ENCODE assay signal across 37 mouse cellular contexts in genomic region chr12:80662322-80662721, GRCm38 (mm10). TPM values are rescaled to one million over a fixed set of nuclear protein-coding genes. Genes with fewer than 3 reads are reported as not detected.
"Had no signal": no experiment of that assay in that cellular context is flagged by ENCODE, and none has a peak within 500 bp of the region (broad histone marks: within the 10 kb centered on the region; RNA-seq: fewer than 3 reads in every experiment).

No protein-coding gene starts in this region.

- DNase-seq: left cerebral cortex, postnatal 4 days; liver; liver, embryonic 13.5 days; liver, postnatal 0 days; lung, adult 18-20 months; lung, adult 2 months; lung, embryonic 14.5 days; lung, postnatal 10 days; lung, postnatal 14 days; lung, postnatal 36 days; lung, postnatal 4 days; midbrain, embryonic 14.5 days had no signal

- H3K27me3 ChIP-seq: limb, embryonic 12.5 days; limb, embryonic 13.5 days; limb, embryonic 15.5 days; liver, embryonic 12.5 days; liver, embryonic 13.5 days; liver, embryonic 15.5 days; lung, embryonic 15.5 days; megakaryocyte, embryonic 14.5 days; midbrain, embryonic 12.5 days; midbrain, embryonic 13.5 days; midbrain, embryonic 15.5 days had no signal

- H3K4me2 ChIP-seq: limb, embryonic 12.5 days; limb, embryonic 13.5 days; limb, embryonic 15.5 days; liver, embryonic 11.5 days; liver, embryonic 12.5 days; liver, embryonic 13.5 days; liver, embryonic 15.5 days; lung, embryonic 14.5 days; lung, embryonic 15.5 days; midbrain, embryonic 11.5 days; midbrain, embryonic 12.5 days; midbrain, embryonic 13.5 days; midbrain, embryonic 15.5 days had no signal

- H3K9me3 ChIP-seq: limb, embryonic 10.5 days; limb, embryonic 12.5 days; limb, embryonic 13.5 days; limb, embryonic 15.5 days; liver, embryonic 12.5 days; liver, embryonic 13.5 days; liver, embryonic 15.5 days; lung, embryonic 15.5 days; megakaryocyte, embryonic 14.5 days; midbrain, embryonic 10.5 days; midbrain, embryonic 12.5 days; midbrain, embryonic 13.5 days; midbrain, embryonic 15.5 days had no signal

- ATAC-seq: liver, embryonic 12.5 days; liver, postnatal 0 days; lung, postnatal 0 days; midbrain, embryonic 13.5 days; midbrain, embryonic 15.5 days had no signal

- H3K4me3 ChIP-seq: left cerebral cortex, adult 2 months; limb, embryonic 10.5 days; limb, embryonic 12.5 days; limb, embryonic 13.5 days; limb, embryonic 15.5 days; liver, embryonic 12.5 days; liver, embryonic 13.5 days; liver, embryonic 15.5 days; lung, embryonic 15.5 days; megakaryocyte, embryonic 14.5 days; midbrain, embryonic 10.5 days; midbrain, embryonic 12.5 days; midbrain, embryonic 13.5 days; midbrain, embryonic 15.5 days; myocyte had no signal

- H3K9ac ChIP-seq: limb, embryonic 12.5 days; limb, embryonic 13.5 days; limb, embryonic 15.5 days; liver, embryonic 12.5 days; liver, embryonic 13.5 days; liver, embryonic 14.5 days; liver, embryonic 15.5 days; liver, postnatal 0 days; lung, embryonic 14.5 days; lung, embryonic 15.5 days; midbrain, embryonic 12.5 days; midbrain, embryonic 13.5 days; midbrain, embryonic 15.5 days had no signal

- H3K4me1 ChIP-seq: limb, embryonic 10.5 days; limb, embryonic 12.5 days; limb, embryonic 13.5 days; limb, embryonic 15.5 days; midbrain, embryonic 10.5 days; midbrain, embryonic 12.5 days; midbrain, embryonic 13.5 days; midbrain, embryonic 15.5 days had no signal

- H3K27ac ChIP-seq: left cerebral cortex, adult 2 months; limb, embryonic 10.5 days; limb, embryonic 12.5 days; limb, embryonic 13.5 days; limb, embryonic 15.5 days; liver, embryonic 12.5 days; liver, embryonic 14.5 days; lung, embryonic 15.5 days; macrophage; midbrain, embryonic 10.5 days; midbrain, embryonic 12.5 days; midbrain, embryonic 13.5 days; midbrain, embryonic 15.5 days had no signal

RNA-seq across cellular contexts. Expression of gene Plekhd1, which starts 30.1 kb away (rescaled TPM):
- total RNA-seq: liver, adult 2 months; megakaryocyte progenitor cell, adult 5-6 weeks; megakaryocyte, adult 5-6 weeks; megakaryocyte-erythroid progenitor cell, adult 5-6 weeks; monocyte, adult 5-6 weeks had no signal
- polyA plus RNA-seq: limb, embryonic 11.5 days; liver, adult 2 months; macrophage; myocyte had no signal
